Mouse (Mus musculus) ovary, postnatal 14 days (tissue): ENCODE measurements at regions not wholly inside any gene's neighbourhood (a gene's known extent, or its start where the extent isn't known, plus 50 kb on each side); places are given as distances from the start of the nearest gene placed in this dataset.
A peak's percentile ranks its signal among the peaks of the same experiment; 100 is the strongest.
"Not testable (repeated sequence)": the region's sequence is repeated elsewhere in the genome, so short reads cannot be mapped to it uniquely, and the experiment has no call there.

Experiments
- DNase-seq: peaks from one replicate; pipeline ENCODE4 v3.0.0; 2022; ENCODE audit warnings: low spot score

DNA sequence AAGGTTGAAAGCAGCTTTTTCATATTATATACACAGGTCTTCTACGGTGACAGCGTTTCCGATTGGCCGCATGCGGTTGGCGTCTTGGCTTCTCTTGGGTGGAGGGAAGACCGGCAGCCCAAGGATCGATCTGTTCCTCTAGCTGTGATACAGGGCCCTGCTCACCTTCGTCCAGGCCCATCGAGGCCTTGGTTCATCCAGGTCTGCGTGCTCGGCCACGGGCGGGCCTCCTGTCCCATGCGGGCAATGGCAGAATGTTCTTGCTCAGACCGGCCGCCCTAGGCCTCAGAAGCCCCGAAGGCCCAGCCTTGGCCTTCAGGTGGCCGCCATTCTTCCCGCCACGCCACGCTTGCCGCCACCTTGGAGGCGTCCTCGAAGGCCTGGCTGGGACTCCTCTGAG, 194.4 kb upstream of the Ppp6c start:
- no peak for DNase-seq

DNA sequence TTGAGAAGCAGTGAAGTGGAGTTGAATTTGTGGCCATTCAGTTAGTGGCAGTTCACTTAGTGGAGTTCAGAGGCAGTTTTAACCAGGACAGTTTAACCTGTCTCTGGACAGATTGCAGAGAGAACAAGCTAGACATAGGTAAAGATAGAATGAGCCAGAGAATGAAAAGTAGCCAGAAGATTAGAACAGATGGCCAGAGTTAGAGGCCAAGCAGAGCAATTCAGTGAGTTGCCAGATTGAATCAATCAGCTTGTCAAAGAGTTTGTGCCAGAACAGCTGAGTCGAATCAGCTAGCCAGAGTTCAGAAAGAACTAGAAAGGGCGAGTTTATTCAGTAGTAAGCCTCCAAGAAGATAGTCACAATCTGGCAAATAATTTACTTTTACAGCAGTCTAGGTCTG, 174.1 kb upstream of the Ppp6c start:
- no peak for DNase-seq

DNA sequence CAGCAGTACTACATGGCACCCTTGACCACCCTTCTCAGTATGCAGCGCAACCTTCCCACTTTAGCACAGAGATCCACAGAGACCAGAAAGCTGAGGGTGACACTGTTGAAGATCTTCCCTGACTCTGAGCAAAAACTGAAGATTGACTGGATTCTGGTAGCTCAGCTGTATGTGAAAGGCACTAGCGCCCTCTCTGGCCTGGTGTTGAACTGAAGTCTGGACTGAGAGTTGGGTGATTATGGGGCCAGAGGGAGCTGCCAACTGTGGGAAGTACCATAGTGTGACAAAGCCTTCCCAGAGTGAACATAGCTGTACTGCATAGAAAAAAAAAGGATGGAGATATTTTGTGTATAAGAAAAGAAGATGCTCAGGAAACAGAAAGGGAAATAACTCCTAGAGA, 173.3 kb upstream of the Ppp6c start:
- DNase-seq, result no peak

DNA sequence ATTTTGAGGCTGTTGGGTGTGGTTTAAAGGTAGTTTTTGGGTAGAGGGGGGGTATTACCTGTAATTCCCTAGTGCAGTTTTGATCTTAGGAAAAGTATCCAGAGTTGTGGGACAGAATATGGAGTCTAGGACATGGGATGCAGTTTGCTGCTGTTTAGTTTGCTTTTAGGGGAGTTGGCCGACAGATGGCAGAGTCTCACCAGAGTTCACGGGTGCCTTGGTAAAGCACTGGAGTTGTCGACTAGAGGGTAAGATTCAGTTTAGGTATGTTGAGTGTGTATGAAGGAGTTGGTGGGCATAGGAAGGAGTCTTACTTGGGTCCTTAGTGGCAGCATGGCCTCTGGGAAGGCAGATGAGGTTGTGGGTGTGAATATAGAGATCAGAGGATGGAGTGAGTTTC, 168.4 kb upstream of the Ppp6c start:
- DNase-seq, result no peak

DNA sequence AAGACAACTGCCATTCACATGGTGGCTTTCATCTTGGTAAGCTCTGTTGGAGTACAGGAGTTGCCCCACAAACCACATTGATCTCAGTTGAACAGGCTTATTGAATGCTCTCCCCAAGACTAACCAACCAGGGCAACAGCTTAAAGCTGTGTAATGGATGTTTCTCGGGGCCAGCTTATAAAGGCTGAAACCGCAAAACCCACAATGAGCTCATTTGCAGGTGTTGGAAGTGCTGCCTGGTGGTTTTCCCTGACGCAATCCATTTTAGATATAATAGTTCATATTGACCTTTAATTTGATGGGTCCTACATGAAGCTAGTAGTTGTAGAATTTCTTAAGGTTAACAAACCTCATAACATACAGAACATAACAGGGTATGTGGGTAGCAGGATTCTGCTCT, 151.0 kb upstream of the Ppp6c start:
- no peak for DNase-seq

DNA sequence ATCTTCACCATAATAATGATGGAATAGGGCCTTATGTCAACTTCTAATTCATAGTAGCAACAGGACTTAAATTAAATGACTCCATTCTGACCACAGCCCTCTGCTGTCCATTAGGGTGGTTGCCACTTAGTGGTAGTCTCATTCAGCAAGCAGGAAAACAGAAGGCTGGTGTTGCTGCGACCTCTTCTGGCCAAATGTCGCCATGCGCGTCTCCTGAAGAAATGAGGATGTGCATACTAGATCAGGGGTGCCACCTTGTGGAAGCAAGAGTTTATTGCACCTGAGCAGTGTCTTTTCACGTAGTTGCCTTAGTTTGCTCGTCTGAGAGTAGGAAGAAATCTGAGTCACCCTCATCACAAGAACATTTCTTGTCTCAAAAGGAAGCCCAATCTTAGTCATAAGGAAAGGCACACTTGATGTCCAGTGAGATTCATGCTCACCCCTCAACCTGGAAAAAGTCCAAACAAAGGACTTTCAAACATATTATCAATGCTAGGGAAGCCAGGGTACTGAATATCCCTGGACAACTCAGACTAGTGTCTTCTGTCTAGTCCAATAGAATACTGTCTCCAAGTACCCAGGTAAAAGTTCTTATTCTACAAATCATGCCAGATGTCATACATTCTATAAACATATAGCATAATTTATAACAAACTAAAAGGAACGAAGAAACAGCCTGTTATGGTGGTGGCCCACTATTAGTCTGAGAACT, 147.0 kb upstream of the Ppp6c start:
- DNase-seq, result peak; percentile 94

DNA sequence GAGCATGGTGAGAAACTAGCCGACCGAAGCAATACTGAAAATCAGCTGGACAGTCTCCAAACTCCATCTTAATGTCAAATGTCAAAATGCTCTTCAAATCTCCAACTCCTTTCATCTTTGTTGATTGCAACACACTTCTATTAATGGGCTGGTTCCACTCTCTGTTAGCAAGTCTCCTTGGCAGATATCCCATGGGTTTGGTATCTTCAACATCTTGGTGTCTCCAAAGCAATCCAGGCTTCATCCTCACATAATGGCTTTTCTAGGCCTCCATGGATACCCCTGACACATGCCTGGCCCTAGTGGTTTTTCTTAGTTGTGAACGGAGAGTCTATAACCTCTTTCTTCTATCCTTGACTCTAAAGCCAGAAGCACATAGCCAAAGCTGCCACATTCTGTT, 118.0 kb upstream of the Ppp6c start:
- no peak for DNase-seq

DNA sequence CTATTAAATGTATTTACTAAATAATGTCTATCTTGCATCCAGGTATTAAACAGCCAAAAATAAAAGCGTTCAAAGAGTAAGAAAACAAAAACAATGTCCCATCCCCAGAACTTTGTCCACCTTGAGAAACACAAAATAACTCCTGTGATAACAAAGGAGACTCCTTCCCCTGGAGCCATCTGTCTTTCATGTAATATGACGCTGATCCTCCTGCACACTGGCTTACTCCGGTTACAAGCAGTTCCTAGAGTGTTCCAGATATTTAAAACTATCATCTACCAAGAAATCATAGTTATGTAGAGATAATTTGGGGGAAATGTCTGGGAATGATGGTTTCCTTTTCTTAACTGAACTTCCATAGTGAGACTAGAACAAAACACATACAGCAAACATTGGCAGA, 114.2 kb upstream of the Ppp6c start:
- DNase-seq, result no peak

DNA sequence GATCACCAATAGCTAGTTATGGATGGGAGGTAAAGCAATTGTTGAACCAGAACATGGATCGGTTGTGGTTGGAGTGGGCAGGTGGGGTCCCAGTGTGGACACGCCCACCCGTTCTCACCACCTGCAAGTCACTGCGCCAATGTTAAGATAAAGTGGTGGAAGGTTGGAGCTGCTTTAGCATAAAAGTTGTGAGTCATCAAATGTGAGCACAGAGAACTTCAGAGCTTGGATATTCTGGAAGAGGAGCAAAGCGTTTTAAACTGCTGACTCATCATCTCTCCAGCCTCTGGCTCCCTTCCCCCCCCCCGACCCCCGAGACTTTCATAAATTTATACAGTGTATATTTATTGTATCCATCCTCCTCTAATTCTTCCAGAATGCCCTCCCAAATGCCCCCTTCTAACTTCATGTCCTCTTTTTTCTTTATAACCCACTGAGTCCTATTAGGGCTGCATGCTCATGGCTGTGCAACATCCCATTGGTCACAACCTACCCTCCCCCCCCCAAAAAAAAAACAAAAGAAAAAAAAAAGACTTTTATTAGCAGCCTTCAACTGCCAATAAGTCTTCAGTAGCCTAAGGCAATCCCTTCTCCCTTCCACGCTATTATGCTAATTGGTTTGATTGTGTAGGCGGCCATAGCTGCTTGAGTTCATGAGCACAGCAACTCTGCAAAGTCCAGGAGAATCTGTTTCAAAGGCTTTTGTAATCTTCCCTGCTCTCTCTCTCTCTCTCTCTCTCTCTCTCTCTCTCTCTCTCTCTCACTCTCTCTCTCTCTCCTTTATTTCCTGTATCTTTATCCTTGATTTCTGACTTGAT, 112.8 kb upstream of the Ppp6c start:
- DNase-seq, result no peak

DNA sequence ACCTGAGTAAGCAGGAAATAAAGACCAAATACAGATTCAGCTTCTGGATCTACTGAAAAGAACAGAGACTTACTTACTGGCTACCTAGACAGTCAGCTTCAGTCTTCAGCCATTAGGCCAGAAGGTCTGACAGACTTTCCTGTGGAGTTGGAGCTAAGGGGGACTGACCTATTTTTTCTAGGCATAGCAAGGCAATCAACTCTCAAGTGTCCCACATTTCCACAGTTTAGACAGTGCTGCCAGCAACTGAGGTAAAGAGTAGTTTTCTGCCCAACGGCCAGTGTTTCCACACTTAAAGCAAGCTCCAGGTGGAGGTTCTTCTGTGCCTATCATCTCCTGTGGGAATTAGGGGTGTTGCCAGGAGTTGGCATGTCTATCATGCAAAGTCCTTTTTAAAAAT, 111.3 kb upstream of the Ppp6c start:
- DNase-seq, result no peak

DNA sequence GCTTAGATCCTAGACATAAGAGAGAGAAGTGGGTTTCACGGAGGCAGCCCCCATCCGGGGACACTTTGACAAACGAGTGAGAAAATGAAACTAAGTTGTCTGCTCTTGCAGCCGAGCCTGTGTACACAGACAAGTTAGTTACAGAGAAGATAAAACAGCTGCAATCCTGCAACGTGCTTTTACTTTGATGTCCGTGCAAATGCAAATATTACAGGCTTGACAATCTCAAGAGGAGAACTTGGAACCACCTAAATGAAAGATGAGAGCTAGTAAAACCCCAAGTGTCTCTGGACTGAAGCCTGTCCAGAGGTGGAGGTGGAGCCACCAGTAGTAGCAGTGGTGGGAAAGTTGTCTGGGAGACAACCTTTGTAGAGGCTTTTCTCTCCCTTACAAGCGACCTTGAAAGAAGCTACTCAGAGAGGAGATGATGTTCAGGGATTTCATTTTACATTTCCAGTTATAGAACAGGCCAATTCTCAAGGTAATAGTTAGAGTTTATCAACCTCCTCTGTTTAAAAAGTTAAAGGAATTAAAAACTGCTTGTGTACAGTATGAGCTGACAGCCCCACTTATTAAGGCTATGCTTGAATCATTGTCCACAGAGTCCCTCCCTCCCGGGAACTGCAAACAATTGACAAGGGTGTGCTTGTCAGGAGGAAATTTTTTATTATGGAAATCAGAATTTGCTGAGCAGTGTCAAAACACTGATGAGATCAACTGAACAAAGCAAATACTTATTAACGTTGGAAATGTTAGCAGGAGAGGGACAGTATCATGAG, 99.7 kb upstream of the Ppp6c start:
- peak; percentile 0 for DNase-seq

DNA sequence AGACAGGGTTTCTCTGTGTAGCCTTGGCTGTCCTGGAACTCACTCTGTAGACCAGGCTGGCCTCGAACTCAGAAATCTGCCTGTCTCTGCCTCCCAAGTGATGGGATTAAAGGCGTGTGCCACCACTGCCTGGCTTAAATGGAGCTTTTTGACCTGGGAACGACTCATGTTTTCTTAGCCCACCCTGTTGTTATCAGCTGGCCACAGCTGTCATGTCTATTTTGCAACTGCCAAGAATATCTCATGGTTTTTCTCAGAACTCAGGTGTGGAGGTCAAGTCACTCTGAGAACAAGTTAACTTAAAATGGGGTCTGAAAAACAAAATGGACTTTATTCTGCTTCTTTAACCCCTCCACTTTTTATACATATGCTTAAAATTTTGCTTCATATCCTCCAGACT, 98.9 kb upstream of the Ppp6c start:
- not testable (repeated sequence) for DNase-seq

DNA sequence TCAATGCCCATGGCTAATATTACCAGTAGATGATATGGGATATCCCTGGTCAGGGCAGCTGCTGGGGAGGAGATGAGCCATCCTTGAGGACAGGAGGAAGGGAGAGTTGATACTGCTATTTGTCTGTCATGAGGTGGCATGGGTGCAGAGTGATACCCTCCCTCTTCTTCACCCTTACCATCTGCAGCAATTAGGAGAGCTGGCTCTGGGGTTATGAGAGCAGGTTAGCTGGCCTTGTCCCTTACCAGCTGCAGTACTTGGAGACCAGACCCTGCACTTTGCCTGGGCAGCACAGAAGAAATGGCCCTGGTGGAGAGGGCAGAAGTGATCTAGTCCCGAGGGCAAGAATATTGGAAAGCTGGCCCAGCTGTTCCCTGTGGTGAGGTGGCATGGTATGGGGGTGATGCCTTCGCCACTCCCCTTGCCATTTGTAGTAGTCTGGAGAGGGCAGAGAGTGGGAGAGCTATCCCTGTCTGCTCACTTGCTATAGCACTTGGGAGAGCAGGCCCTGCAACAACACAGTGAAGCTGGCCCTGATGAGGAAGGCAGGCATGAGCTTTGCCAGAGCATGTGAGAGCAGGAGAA, 73.6 kb upstream of the Ppp6c start:
- DNase-seq, result no peak

DNA sequence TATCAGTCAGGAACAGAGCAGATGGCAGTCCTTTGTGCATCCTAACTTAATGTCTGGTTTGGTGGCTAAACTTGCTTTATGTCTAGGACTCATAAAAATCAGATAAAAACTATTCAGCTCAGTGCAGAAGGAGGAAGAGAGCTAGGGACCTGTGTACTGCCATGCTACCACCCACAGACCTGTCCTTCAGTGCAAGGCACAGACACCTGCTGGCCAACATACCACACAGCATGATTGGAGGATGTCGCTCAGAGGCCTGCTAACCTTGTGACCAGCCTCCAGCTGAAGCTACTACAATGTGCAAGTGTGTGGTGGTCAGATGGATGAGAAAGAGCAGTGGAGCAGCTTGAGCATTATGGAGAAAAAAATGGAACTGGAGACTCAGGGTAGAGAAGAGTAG, 73.0 kb upstream of the Ppp6c start:
- no peak for DNase-seq

DNA sequence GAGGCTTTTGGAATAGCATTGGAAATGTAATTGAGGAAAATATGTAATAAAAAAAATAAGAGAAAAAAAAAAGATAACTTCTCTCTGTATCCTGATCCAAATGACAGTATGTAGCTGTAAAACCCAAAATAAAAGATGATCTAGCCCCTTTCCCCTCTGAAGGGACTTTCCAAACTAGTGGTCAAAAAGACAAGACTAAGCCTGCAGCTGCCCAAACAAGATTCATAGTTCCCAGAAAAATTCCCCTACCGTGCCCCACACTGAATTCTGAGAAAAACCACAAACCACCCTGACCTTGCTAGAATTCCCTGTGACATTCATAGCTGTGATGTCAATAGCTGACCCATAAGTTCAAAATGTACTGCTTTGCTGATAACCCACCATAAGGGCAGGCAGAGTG, 69.2 kb upstream of the Ppp6c start:
- no peak for DNase-seq

DNA sequence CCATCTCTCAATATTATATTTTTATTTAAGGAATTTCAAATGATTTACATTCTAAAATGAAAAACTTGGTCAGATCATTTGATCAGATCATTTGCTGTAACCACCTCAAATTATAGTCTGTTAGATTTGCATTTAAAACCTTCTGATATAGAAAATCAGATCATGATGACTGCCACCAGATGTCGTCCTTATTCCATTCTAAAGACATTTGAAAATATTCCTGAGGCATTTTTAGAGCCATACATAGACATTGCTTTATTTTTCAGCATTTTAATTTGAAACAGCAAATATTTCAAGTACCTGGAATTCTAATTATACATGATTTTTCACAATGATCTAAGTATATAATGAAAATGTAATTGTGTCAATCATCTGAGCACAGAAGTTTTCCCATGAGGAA, 52.0 kb upstream of the Ppp6c start:
- no peak for DNase-seq
